Mouse (Mus musculus) cerebellum, adult 9-11 months (tissue): ENCODE data around the gene Olfr1467.

Experiments
- DNase-seq: peaks from one replicate; pipeline ENCODE4 v3.0.0; 2022

Olfr1467 gene

GRCm38 (mm10) chr19:13361936-13362335, at the start of gene Olfr1467:
TSS of gene Olfr1467 (plus strand) at chr19:13362236.
- no peak for DNase-seq

GRCm38 (mm10) chr19:13315441-13315840, 46.6 kb upstream of the Olfr1467 start, which contains the start of gene Olfr1465:
TSS of gene Olfr1465 (minus strand) at chr19:13315541.
- DNase-seq = no peak

- DNase-seq = no peak
Observed at GRCm38 (mm10) chr19:13338562-13338961, 23.5 kb upstream of the Olfr1467 start, which contains the start of gene Olfr1466. TSS of gene Olfr1466 (plus strand) at chr19:13338862.

GRCm38 (mm10) chr19:13407549-13407948, 45.5 kb downstream of the Olfr1467 start, which contains the start of gene Olfr1469:
TSS of gene Olfr1469 (plus strand) at chr19:13407849.
- no peak for DNase-seq
